Mouse (Mus musculus) spleen, embryonic (tissue): ENCODE data around the gene Pkm.

Source experiments
- CTCF ChIA-PET: fragments of 350-600 bp; sonication (Branson Sonifier 250); formaldehyde crosslinking; loops from one replicate; lab custom pipeline; 2022; lab: Charles Lee

Gene Pkm

GRCm38 (mm10) chr9:59703099-59703498 lies 46.9 kb downstream of the Pkm start:
- CTCF ChIA-PET, result no interaction called here

GRCm38 (mm10) chr9:59706850-59707825 lies 51.0 kb downstream of the Pkm start:
- CTCF ChIA-PET, result no interaction called here

GRCm38 (mm10) chr9:59709225-59709624 lies 53.1 kb downstream of the Pkm start:
- CTCF ChIA-PET, result interaction anchor here (0.5 kb wide), 1 partner anchor 536 kb away, joined by 5 read pairs; no protein-coding TSS in a partner anchor

- CTCF ChIA-PET, result no interaction called here
Observed at GRCm38 (mm10) chr9:59716275-59716898, 60.2 kb downstream of the Pkm start.

- CTCF ChIA-PET, result no interaction called here
Observed at GRCm38 (mm10) chr9:59718237-59718636, 62.1 kb downstream of the Pkm start.

- CTCF ChIA-PET, result no interaction called here
Observed at GRCm38 (mm10) chr9:59721144-59721543, 65.0 kb downstream of the Pkm start.

GRCm38 (mm10) chr9:59723096-59723657 lies 67.0 kb downstream of the Pkm start:
- CTCF ChIA-PET, result interaction anchor here (0.7 to 1.2 kb wide), 2 partner anchors 246 to 326 kb away, joined by 3 read pairs; no protein-coding TSS in a partner anchor

- CTCF ChIA-PET, result interaction anchor here (1.2 kb wide), 1 partner anchor 245 kb away, joined by 3 read pairs; no protein-coding TSS in a partner anchor
Observed at GRCm38 (mm10) chr9:59723791-59724442, 67.7 kb downstream of the Pkm start.

GRCm38 (mm10) chr9:59725515-59725914 lies 69.3 kb downstream of the Pkm start:
- CTCF ChIA-PET, result no interaction called here

GRCm38 (mm10) chr9:59727569-59728286 lies 71.6 kb downstream of the Pkm start:
- CTCF ChIA-PET, result interaction anchor here (0.6 kb wide), 1 partner anchor 104 kb away, joined by 4 read pairs; no protein-coding TSS in a partner anchor
